ENCODE assay signal across 14 mouse cellular contexts in genomic region chr5:135478877-135479600, GRCm38 (mm10).
DNase-seq lines count a peak whose midpoint lies in the region; ATAC-seq and TF ChIP-seq lines count a peak whose summit lies in the region.
"Had no signal": no experiment of that assay in that cellular context is flagged by ENCODE, and none has a peak within 500 bp of the region (broad histone marks: within the 10 kb centered on the region; RNA-seq: fewer than 3 reads in every experiment).

No protein-coding gene starts in this region.

- H3K9ac ChIP-seq in liver, embryonic 11.5 days (ENCODE audit: low read depth, low read length): no peak overlapping the region
- H3K9ac ChIP-seq in liver, embryonic 15.5 days: no peak overlapping the region
- H3K9ac ChIP-seq: embryonic facial prominence, embryonic 15.5 days; hindbrain, embryonic 13.5 days had no signal

- no peak overlapping the region for H3K4me2 ChIP-seq in liver, embryonic 11.5 days
- no peak overlapping the region for H3K4me2 ChIP-seq in liver, embryonic 15.5 days
- H3K4me2 ChIP-seq: embryonic facial prominence, embryonic 15.5 days; hindbrain, embryonic 13.5 days had no signal

- H3K9me3 ChIP-seq in liver, embryonic 11.5 days (ENCODE audit: control insufficient read depth, low read length): no peaks in the 10 kb centered on the region
- H3K9me3 ChIP-seq in liver, embryonic 15.5 days (replicated peaks): no peaks in the 10 kb centered on the region
- H3K9me3 ChIP-seq: embryonic facial prominence, embryonic 15.5 days; hindbrain, embryonic 13.5 days had no signal

- H3K36me3 ChIP-seq in liver, embryonic 11.5 days (ENCODE audit: control insufficient read depth, insufficient read depth, low read length): no peaks in the 10 kb centered on the region
- no peaks in the 10 kb centered on the region for H3K36me3 ChIP-seq in liver, embryonic 15.5 days (replicated peaks)

- H3K27me3 ChIP-seq in liver, embryonic 11.5 days (replicated peaks; ENCODE audit: control insufficient read depth, insufficient read depth, low read length): no peaks in the 10 kb centered on the region
- no peaks in the 10 kb centered on the region for H3K27me3 ChIP-seq in liver, embryonic 15.5 days
- H3K27me3 ChIP-seq: embryonic facial prominence, embryonic 15.5 days; hindbrain, embryonic 13.5 days had no signal

- no peak overlapping the region for H3K27ac ChIP-seq in liver, embryonic 11.5 days (ENCODE audit: low read depth, low read length)
- peak overlapping the region; percentile 79 for H3K27ac ChIP-seq in bone marrow, adult 2 months (ENCODE audit: control insufficient read depth, insufficient read depth, low read depth, low read length, poor library complexity)
- H3K27ac ChIP-seq in liver, embryonic 15.5 days (replicated peaks): peak overlapping the region; percentile 48; the same call in 1 of the 2 replicates
- H3K27ac ChIP-seq: embryonic facial prominence, embryonic 15.5 days; hindbrain, embryonic 13.5 days had no signal

- 64% methylated on average over 12 of the region's 12 CpGs for WGBS in liver, embryonic 11.5 days
- 6% methylated on average over 12 of the region's 12 CpGs for WGBS in bone marrow, adult 2 months
- WGBS in liver, embryonic 15.5 days (ENCODE audit: insufficient replicate concordance): 32% methylated on average over 12 of the region's 12 CpGs

- no peak overlapping the region for H3K4me3 ChIP-seq in liver, embryonic 11.5 days (ENCODE audit: low read depth, low read length)
- peak overlapping the region; percentile 18 for H3K4me3 ChIP-seq in bone marrow, adult 2 months (replicated peaks; ENCODE audit: control insufficient read depth, low read depth, low read length)
- H3K4me3 ChIP-seq in liver, embryonic 15.5 days (replicated peaks): no peak overlapping the region
- H3K4me3 ChIP-seq: embryonic facial prominence, embryonic 15.5 days; hindbrain, embryonic 13.5 days had no signal

- TF ChIP-seq POLR2A in bone marrow, adult 2 months (IDR thresholded peaks at IDR 0.05; ENCODE audit: borderline replicate concordance, control insufficient read depth, low read depth, low read length): no peak

- TF ChIP-seq CTCF in bone marrow, adult 2 months (IDR thresholded peaks at IDR 0.05; ENCODE audit: control insufficient read depth, insufficient read depth, low read length): no peak

- no peak for ATAC-seq in liver, embryonic 11.5 days (replicated peaks; ENCODE audit: low FRiP score)
- ATAC-seq in liver, embryonic 15.5 days (ENCODE audit: insufficient read depth): peak; percentile 60
- ATAC-seq: forebrain, embryonic 16.5 days had no signal

- peak; percentile 15 for DNase-seq in liver
- DNase-seq in liver, embryonic 11.5 days (ENCODE audit: low spot score): no peak
- peak; percentile 47 for DNase-seq in skeletal muscle tissue, adult 2 months (ENCODE audit: low read depth, low spot score)
- no peak for DNase-seq in kidney, adult 9 months
- no peak for DNase-seq in urinary bladder, postnatal 10 days (ENCODE audit: low spot score)
- DNase-seq: adrenal gland, postnatal 10 days; gastrocnemius, postnatal 10 days; kidney, adult 2 months; right cerebral cortex, postnatal 4 days had no signal

- peaks cover 4% of the 10 kb centered on the region; the same call in 1 of the 2 replicates for H3K4me1 ChIP-seq in liver, embryonic 11.5 days (replicated peaks; ENCODE audit: control insufficient read depth, insufficient read depth, low read length)
- H3K4me1 ChIP-seq in bone marrow, adult 2 months (ENCODE audit: control insufficient read depth, insufficient read depth, low read length): peaks cover 11% of the 10 kb centered on the region
- 0 out of 2 replicates have a peak, but pooled peaks cover 3% of the 10 kb centered on the region for H3K4me1 ChIP-seq in liver, embryonic 15.5 days (replicated peaks)
- H3K4me1 ChIP-seq: hindbrain, embryonic 13.5 days had no signal

Comparison
In these comparisons a context has a peak if more than half of its experiments do, and no peak if none do; other contexts are left out.
1. DNase-seq: peak in liver (single experiment) and skeletal muscle tissue, adult 2 months (single experiment); none in liver, embryonic 11.5 days (single experiment), kidney, adult 9 months (single experiment) and urinary bladder, postnatal 10 days (single experiment).